Mouse (Mus musculus): Measurements from ENCODE around the gene Cmbl. TPM values are rescaled to one million over a fixed set of nuclear protein-coding genes. Genes with fewer than 3 reads are reported as not detected.

Cmbl gene
- polyA plus RNA-seq, 1 experiment = 12.4 TPM

DNA sequence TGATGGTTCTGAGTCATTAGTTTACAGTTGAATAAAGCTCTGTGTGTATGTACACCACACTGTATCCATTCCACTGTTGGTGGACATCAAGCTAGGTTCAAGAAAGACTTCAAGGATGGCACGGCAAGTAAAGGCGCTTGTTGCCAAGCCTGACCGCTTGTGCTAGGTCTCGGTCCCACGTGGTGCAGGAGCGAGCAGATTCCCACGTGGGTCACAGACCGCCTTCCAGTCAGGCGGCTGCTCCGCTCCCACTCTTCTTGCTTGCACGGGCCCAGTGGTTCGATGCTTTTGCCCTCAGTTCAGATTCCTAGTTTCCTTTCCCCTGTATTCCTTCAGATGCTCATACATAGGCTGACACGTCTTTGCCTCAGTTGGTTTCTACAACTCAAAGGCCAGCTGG is 37.9 kb downstream of the Cmbl start:
- H3K27me3 ChIP-seq (ENCODE audit: control insufficient read depth, insufficient read depth, low read length) = no peaks in the 10 kb centered on the region
- TF ChIP-seq POLR2A (IDR thresholded peaks at IDR 0.05; ENCODE audit: low read depth, low read length) = no peak
- TF ChIP-seq CTCF (IDR thresholded peaks at IDR 0.05; ENCODE audit: extremely low read depth, insufficient read depth, insufficient read length, insufficient replicate concordance) = no peak
- no peak overlapping the region for H3K4me3 ChIP-seq (ENCODE audit: extremely low read depth, insufficient read depth, insufficient read length)
- no peak overlapping the region for H3K27ac ChIP-seq (ENCODE audit: insufficient read depth, low read length)
- peaks cover 3% of the 10 kb centered on the region; the same call in 1 of the 2 replicates for H3K4me1 ChIP-seq (ENCODE audit: control insufficient read depth, insufficient read depth, insufficient read length)
- DNase-seq (ENCODE audit: low read depth in 1 of 2, low spot score in 2 of 2) = no peak
- 90% methylated on average over 13 of the region's 13 CpGs for WGBS
- no peaks in the 10 kb centered on the region for H3K36me3 ChIP-seq (ENCODE audit: control insufficient read depth, insufficient read depth, low read length)

DNA sequence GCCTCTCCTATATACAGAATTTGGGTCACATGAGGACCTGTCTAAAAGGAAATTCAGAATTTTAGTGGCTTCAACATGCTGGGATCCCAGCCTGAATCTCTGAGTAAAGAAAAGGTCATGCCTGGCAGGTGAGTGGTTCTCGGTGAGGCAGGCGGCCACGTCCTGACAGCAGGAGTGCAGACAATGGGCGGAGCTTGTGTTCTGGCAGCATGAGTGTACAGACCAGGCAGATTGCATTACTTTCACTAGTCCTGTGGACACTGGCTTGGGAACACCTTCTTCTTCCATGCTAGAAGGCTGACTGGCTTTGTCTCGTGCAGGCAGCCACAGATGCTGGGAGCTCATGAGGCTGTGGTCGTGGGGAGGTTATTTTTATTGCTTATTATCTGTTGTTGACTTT is 41.6 kb downstream of the Cmbl start:
- TF ChIP-seq CTCF (IDR thresholded peaks at IDR 0.05; ENCODE audit: extremely low read depth, insufficient read depth, insufficient read length, insufficient replicate concordance) = no peak
- no peak for TF ChIP-seq POLR2A (IDR thresholded peaks at IDR 0.05; ENCODE audit: low read depth, low read length)
- Histone ChIP-seq H3K36me3 (ENCODE audit: control insufficient read depth, insufficient read depth, low read length) (no peaks in the 10 kb centered on the region), H3K27me3 (ENCODE audit: control insufficient read depth, insufficient read depth, low read length) (no peaks in the 10 kb centered on the region), H3K4me3 (ENCODE audit: extremely low read depth, insufficient read depth, insufficient read length) (no peak overlapping the region), H3K4me1 (ENCODE audit: control insufficient read depth, insufficient read depth, insufficient read length) (no peaks in the 10 kb centered on the region), H3K27ac (ENCODE audit: insufficient read depth, low read length) (no peak overlapping the region)
- WGBS = 58% methylated on average over 6 of the region's 6 CpGs
- DNase-seq (ENCODE audit: low read depth in 1 of 2, low spot score in 2 of 2) = no peak

DNA sequence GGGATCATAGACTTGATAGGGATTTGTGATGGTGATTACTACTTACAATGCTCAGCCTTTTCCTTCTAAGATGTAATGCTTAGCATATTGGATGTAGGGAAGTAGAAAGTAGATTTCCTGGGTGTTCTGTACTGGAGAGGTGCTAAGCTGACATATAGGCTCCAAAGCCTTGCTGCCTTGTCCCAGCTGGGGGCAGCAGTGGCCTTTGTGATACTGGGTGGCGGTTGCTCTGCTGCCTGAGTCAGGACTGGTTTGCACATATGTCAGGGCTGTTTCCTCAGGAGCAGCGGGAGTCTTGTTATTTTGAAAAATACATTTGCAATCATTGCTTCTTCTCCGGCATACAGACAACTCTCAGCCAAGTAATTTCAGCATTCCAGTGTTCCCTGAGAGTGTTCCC is 45.8 kb downstream of the Cmbl start:
- no peak for DNase-seq (ENCODE audit: low read depth in 1 of 2, low spot score in 2 of 2)
- TF ChIP-seq POLR2A (IDR thresholded peaks at IDR 0.05; ENCODE audit: low read depth, low read length) = no peak
- TF ChIP-seq CTCF (IDR thresholded peaks at IDR 0.05; ENCODE audit: extremely low read depth, insufficient read depth, insufficient read length, insufficient replicate concordance) = peak; percentile 42; the same call in 1 of the 2 replicates
- Histone ChIP-seq H3K27me3 (ENCODE audit: control insufficient read depth, insufficient read depth, low read length) (no peaks in the 10 kb centered on the region), H3K36me3 (ENCODE audit: control insufficient read depth, insufficient read depth, low read length) (no peaks in the 10 kb centered on the region), H3K4me1 (ENCODE audit: control insufficient read depth, insufficient read depth, insufficient read length) (peaks cover 6% of the 10 kb centered on the region; the same call in 1 of the 2 replicates), H3K27ac (ENCODE audit: insufficient read depth, low read length) (no peak overlapping the region), H3K4me3 (ENCODE audit: extremely low read depth, insufficient read depth, insufficient read length) (no peak overlapping the region)
- WGBS = 91% methylated on average over 3 of the region's 3 CpGs

DNA sequence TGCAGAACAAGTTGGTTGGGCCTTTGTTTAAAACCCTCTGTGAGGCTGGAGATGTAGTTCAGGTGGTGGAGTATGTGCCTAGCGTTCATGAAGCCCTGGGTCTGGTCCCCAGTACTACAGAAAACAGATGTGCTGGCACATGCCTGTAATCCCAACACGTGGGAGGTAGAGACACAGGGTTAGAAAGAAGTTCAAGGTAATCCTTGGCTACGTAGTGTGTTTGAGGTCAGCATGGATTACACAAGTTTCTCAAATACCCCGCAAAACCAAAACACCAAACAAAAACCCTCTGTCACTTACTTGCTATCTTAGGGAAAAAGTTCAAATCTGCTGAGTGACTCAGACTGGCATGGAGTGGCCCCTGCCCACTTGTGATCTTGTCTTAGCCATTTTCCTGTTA is 46.8 kb downstream of the Cmbl start:
- Histone ChIP-seq H3K4me3 (ENCODE audit: extremely low read depth, insufficient read depth, insufficient read length) (no peak overlapping the region), H3K27me3 (ENCODE audit: control insufficient read depth, insufficient read depth, low read length) (no peaks in the 10 kb centered on the region), H3K27ac (ENCODE audit: insufficient read depth, low read length) (no peak overlapping the region), H3K36me3 (ENCODE audit: control insufficient read depth, insufficient read depth, low read length) (no peaks in the 10 kb centered on the region), H3K4me1 (ENCODE audit: control insufficient read depth, insufficient read depth, insufficient read length) (peaks cover 11% of the 10 kb centered on the region; the same call in 1 of the 2 replicates)
- no peak for TF ChIP-seq CTCF (IDR thresholded peaks at IDR 0.05; ENCODE audit: extremely low read depth, insufficient read depth, insufficient read length, insufficient replicate concordance)
- TF ChIP-seq POLR2A (IDR thresholded peaks at IDR 0.05; ENCODE audit: low read depth, low read length) = no peak
- 96% methylated on average over 4 of the region's 4 CpGs for WGBS
- no peak for DNase-seq (ENCODE audit: low read depth in 1 of 2, low spot score in 2 of 2)

DNA sequence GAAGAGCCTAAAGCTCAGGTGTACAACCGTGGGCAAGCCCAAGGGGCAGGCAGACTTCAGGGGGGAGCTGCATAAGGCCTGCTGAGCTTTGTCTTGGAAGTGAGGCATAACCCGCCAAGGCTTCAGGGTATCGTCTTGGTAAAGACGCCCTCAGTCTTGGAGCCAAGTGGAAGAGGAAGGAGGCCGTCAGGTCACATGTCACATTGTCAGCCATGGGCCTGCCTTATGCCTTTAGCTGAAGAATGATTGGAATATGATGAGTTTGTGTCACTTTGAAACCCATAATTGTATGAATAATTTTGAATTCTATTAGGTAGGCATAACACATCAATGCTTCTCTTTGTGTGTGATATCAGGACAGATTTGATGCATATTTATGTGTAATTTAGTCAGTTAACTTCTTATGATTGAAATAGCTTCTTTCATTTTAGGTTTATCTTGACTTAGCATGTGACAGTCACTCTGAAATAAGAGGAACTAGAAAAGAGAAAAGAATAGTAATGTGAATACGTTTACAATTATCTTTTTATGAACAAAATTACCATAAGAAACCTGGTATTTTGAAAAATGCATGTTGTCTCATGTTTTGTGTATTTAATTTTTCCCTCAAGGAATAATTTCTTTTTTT is 48.8 kb downstream of the Cmbl start:
- Histone ChIP-seq H3K27ac (ENCODE audit: insufficient read depth, low read length) (no peak overlapping the region), H3K27me3 (ENCODE audit: control insufficient read depth, insufficient read depth, low read length) (no peaks in the 10 kb centered on the region), H3K4me3 (ENCODE audit: extremely low read depth, insufficient read depth, insufficient read length) (no peak overlapping the region), H3K36me3 (ENCODE audit: control insufficient read depth, insufficient read depth, low read length) (no peaks in the 10 kb centered on the region), H3K4me1 (ENCODE audit: control insufficient read depth, insufficient read depth, insufficient read length) (peaks cover 14% of the 10 kb centered on the region; the same call in 1 of the 2 replicates)
- 73% methylated on average over 6 of the region's 6 CpGs for WGBS
- TF ChIP-seq POLR2A (IDR thresholded peaks at IDR 0.05; ENCODE audit: low read depth, low read length) (no peak), CTCF (IDR thresholded peaks at IDR 0.05; ENCODE audit: extremely low read depth, insufficient read depth, insufficient read length, insufficient replicate concordance) (no peak)
- DNase-seq (ENCODE audit: low read depth in 1 of 2, low spot score in 2 of 2) = no peak

DNA sequence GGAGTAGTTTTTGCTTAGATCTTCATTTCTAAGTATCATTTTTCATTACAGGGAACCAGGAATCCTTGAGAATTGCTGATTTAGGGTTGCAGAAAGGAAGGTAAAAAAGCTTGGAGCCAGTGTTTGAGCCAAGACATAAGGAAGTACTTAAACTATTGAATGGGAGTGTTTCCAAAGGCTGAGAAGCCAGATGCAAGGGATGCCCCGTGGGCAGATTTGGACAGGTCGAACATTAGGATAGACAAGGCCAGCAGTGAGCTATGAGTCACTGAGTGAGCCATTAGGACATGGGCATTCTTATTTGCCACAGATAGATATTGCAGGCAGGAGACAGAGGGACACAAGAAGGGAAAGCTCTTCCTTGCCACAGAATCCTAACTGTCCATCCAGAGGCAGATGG is 49.5 kb downstream of the Cmbl start:
- no peaks in the 10 kb centered on the region for H3K27me3 ChIP-seq (ENCODE audit: control insufficient read depth, insufficient read depth, low read length)
- 96% methylated on average over 2 of the region's 2 CpGs for WGBS
- no peak for DNase-seq (ENCODE audit: low read depth in 1 of 2, low spot score in 2 of 2)
- H3K4me1 ChIP-seq (ENCODE audit: control insufficient read depth, insufficient read depth, insufficient read length) = peaks cover 14% of the 10 kb centered on the region; the same call in 1 of the 2 replicates
- no peak overlapping the region for H3K27ac ChIP-seq (ENCODE audit: insufficient read depth, low read length)
- TF ChIP-seq CTCF (IDR thresholded peaks at IDR 0.05; ENCODE audit: extremely low read depth, insufficient read depth, insufficient read length, insufficient replicate concordance) = no peak
- no peak for TF ChIP-seq POLR2A (IDR thresholded peaks at IDR 0.05; ENCODE audit: low read depth, low read length)
- no peaks in the 10 kb centered on the region for H3K36me3 ChIP-seq (ENCODE audit: control insufficient read depth, insufficient read depth, low read length)
- H3K4me3 ChIP-seq (ENCODE audit: extremely low read depth, insufficient read depth, insufficient read length) = no peak overlapping the region

DNA sequence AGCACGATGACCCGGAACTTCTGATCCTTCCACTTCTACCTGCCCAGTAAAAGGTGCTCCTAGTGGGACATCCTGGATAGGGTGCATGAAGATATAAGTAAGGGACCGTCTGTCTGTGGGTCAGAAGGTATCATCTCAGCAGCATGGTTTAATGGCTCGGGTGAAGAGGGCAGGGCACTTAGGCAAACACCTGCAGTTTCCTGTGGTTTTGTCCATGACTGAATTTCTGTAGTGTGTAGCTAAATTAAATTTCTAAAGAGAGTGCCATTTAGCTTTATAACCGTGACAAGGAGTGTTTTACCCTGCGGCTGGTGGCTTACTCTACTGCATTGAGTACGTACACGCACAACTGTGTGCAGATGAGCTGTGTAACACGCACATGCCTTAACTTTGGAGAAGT is 52.1 kb downstream of the Cmbl start:
- WGBS = 48% methylated on average over 9 of the region's 9 CpGs
- no peak overlapping the region for H3K4me3 ChIP-seq (ENCODE audit: extremely low read depth, insufficient read depth, insufficient read length)
- peak overlapping the region; percentile 27; the same call in 1 of the 2 replicates for H3K27ac ChIP-seq (ENCODE audit: insufficient read depth, low read length)
- DNase-seq (ENCODE audit: low read depth in 1 of 2, low spot score in 2 of 2) = no peak
- H3K27me3 ChIP-seq (ENCODE audit: control insufficient read depth, insufficient read depth, low read length) = no peaks in the 10 kb centered on the region
- H3K4me1 ChIP-seq (ENCODE audit: control insufficient read depth, insufficient read depth, insufficient read length) = peaks cover 14% of the 10 kb centered on the region; the same call in 1 of the 2 replicates
- TF ChIP-seq CTCF (IDR thresholded peaks at IDR 0.05; ENCODE audit: extremely low read depth, insufficient read depth, insufficient read length, insufficient replicate concordance) = no peak
- no peak for TF ChIP-seq POLR2A (IDR thresholded peaks at IDR 0.05; ENCODE audit: low read depth, low read length)
- no peaks in the 10 kb centered on the region for H3K36me3 ChIP-seq (ENCODE audit: control insufficient read depth, insufficient read depth, low read length)
